Mouse (Mus musculus) cerebellum, postnatal 36 days (tissue): ENCODE measurements at regions not wholly inside any gene's neighbourhood (a gene's known extent, or its start where the extent isn't known, plus 50 kb on each side); places are given as distances from the start of the nearest gene placed in this dataset.

Experiments used
- DNase-seq, 2 experiments: peaks; one replicate each; pipeline ENCODE4 v3.0.0; 2021 to 2022; ENCODE audit warnings: mixed read lengths in 2 of 2

DNA sequence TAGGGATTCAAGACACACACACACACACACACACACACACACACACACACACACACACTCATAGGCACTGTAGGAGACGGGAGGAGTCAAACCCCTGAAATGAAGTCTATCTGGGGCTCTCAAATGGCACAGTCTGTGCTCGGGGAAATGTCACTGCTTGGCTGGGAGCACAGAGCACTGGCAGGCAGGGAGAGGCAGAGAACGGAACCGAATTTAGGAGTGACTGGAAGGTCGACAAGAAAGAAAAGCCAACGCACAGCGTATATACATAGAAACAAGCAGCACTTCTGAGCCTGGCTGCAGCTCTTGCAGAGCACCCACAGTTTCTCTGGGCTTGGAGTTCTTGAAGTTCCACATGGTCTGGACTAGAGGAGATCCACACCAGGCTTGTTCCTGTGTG, 160.1 kb upstream of the Zfp703 start:
- DNase-seq: no peak

DNA sequence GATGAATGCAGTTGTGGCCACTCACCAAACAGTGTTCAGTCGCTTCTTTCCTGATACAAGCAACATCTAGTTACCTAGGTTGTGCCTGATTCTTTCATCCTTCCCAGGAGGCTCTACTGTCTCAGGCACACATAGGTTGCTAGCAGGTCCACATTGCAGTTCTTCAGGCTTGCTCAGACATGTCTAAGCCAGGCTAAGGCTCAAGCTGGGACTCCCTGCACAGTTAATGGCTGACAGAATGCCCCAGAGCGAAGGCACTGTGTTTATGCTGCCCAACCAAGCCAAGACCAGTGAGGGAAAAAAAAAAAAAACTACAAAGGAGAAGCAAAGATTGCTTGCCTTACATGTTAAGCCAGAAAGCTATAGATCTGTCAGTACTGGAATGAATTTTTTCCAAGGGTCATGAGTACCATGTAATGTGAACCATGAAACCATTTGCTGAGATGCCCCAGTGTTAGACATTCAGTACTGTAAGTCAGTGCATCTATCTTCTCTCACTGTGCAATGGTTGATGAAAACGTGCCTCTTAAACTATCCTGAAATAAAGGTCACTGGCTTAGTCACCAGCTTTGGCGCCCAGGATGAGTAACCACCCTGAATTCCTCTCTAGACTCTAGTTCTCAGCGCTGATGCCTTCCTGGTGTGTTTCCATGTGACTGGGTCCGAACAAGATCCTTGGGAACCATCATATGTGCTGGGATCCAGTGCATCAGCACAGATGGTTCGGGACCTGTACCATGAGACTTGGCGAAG, 152.8 kb upstream of the Zfp703 start:
- DNase-seq: no peak

DNA sequence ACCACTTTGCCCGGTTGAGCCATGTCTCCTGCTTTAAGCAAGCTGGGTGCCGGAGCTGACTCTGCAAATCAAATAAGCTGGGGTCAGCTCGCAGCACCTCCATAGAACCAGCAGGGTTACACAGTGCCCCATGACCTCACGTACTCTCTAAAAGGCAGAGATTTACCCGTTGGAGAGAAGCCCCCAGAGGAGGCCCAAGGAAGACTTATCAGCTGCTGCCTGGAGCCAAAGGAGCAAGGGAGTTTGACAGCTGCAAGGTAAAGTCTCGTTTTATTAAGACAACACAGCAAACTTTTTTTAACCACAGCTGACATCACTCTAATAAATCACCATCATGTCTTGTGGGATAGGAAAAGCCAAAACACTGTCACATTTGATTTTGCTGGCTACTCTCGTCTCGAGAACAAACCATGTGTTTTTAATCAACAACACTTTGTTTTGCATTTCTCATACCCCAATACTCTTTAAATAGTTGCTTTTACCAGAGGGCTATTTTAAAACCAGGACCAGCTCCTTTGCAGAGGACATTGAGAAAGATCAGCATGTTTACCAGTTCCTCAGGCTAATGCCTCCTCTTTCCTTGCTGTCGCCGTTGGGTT, 148.7 kb upstream of the Zfp703 start:
- DNase-seq: no peak

DNA sequence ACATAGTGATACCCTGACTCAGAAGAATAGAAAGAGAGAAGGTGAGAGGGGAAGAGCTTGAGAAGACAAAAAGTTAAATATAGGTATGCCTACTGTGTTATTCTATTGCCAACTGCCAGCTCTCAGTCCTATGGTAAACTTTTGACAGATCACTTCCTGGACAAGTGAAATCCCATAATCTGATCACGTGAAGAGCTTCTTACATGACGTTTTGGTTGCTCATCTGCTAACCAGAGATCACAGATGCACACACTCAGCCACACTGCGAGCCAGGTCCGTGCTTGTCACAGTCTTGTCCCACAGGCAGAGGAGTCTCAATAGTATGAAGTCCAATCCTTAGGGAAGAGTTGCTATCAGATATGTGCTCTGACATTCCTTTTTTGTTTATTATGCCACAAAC, 147.8 kb upstream of the Zfp703 start:
- no peak for DNase-seq

DNA sequence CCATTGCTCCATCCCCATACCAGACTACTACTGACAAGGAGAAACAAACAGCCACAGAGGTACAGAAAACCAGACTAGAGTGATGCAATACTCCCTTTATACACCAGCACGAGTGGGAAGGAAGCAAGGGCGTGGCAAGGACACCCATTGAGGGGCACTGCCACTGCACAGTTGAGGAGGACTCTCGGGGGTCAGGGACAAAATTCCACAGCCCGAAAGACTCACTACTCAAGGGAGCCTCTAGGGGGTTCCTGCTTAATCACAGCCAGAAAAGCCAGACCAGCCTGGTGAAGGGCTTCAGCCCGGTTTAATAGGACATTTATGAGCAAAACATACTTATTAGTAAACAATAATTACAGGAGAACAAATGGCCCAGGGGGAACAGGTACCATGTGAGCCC, 146.0 kb upstream of the Zfp703 start:
- DNase-seq: no peak

DNA sequence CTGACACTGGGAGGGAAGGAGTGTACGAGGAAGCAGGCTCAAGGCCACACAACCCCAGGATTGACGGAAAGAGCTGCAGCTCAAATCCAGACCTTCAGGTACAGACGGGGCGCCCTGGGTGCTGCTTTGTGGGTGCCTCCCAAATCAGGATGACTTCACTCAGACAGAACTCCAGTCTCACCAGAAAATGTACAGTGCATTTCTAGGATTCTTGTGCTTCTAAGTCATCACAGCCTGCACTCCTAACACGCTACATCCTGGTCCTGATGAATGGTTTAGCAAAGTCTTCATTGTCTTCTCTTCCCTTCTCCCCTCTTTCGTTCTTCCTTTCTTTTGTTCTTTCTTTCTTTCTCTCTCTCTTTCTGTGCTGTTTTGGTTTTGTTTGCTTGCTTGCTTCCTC, 145.3 kb upstream of the Zfp703 start:
- DNase-seq: no peak

DNA sequence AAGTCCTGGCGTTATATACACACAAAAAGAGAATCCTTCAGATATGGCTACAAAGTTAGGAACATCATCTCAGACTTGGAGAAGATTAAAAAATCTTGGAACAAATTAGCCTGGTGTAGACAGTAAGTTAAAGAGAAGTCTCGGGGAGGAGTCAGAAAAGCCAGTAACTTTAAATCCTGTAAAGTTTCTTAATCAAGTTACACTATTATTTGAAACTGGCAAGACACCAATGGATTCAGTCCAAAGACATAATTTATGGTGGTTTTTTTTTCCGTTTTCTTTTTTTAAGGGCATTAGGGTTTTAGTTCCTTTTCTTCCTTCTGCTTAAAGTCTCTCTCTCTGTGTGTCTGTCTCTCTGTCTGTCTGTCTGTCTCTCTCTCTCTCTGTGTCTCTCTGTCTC, 144.6 kb upstream of the Zfp703 start:
- DNase-seq: no peak

DNA sequence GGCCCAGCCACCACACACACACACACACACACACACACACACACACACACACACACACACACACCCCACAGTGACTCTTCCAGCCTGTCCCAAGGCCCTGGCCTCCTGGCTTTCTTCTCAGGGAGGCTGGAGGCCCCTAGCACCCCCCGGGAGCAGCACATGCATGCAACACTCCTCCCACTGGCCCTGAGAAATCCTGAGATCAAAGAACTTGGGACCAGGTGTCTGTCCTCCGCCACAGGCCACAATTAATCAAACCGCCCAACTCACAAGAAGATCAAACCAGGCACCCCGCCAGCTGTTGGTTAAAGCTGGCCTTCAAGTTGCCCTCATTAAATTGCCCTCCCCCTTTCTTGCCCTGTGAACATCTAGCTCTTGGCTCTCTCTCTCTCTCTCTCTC, 143.8 kb upstream of the Zfp703 start:
- no peak for DNase-seq

DNA sequence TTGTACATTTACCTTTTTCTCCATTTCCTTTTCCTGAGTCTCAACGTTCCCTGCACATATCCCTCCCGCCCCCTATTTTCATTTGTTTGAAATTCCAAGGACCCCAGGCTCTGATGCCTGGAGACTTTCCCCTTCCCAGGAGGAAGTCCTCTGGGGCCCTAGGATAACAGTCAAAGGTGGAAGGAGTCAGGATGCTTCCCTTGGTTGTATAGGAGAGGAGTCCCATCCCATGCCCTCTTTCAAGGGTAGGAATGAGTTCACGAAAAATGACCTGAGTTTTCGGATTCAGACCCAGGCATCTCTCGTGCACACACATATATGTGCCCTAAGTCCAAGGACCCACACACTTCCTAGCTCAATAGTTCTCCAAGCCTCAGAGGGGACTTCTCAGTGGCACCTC, 143.3 kb upstream of the Zfp703 start:
- no peak for DNase-seq

DNA sequence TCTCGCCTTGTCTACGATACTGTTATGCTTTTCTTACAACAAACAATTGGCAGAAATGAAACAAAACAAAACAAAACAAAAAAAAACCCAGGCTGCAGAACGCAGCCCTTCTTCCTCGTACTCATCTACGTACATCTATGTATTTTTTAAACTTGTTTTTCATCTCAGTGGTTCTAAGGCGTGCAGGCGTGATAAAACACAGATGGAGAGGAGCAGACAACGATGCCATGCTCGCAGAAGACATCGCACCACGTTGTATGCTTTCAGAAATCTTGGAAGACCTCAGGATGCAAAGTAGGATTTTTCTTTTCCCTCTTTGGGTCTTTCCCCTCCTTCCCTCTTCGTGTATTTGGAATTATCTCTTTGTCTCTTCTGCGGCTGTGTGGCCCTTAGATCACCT, 142.5 kb upstream of the Zfp703 start:
- DNase-seq: no peak

DNA sequence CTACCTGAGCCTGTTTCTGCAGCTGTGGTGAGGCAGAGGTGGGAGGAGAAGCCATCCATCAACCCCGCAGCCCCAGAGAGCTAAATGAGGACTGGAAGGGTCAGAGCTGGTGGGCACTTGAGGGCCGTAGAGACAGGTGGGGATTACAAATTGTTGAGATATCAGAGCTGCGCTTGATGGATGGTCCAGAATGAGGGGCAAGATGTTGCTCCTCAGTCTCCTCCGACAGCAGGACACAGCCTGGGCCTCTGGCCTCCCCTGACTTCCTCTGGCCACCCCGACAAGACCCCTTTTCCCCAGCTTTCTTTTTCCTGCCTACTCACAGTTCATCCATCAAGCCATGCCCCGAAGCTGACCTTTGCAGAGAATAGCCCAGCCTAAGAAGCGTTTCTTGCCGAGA, 142.0 kb upstream of the Zfp703 start:
- no peak for DNase-seq

DNA sequence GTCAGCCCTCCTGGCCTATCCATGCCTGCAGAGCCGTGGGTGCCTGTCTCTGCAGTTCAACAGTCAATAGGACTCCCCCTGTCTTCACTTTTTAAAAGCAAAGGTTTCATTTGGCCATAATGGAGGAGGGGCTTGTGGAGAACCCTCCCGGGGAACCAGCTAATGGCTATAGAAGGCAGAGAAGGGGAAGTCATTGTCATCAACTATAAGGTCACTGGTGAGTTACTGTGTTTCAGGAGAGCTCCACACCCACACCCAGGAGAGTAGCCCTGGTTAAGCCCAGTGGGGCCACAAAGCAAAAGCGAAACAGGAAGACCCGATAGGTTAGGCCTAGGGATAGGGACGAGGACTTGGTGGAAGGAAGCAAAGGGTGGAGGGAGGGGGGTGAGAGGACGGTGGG, 141.5 kb upstream of the Zfp703 start:
- DNase-seq: no peak

DNA sequence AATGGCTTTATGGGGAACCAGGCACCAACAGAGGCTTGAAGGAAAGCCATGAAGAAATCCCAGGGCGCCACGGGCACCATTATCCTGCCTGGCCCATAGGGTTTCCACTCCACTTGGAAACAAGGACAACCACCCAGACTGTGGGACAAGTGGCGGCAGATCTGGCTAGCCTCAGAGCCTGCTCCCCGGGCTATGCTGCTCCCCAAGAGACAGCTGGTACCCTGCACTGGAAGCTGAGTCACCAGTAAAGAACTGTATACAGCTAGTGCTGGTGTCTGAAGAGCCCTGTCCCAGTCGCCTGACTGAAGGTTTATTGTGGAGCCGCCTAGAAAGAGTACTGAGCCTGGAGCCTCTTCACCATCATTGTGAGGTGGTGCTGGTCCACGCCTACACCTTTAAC, 140.6 kb upstream of the Zfp703 start:
- DNase-seq: no peak

DNA sequence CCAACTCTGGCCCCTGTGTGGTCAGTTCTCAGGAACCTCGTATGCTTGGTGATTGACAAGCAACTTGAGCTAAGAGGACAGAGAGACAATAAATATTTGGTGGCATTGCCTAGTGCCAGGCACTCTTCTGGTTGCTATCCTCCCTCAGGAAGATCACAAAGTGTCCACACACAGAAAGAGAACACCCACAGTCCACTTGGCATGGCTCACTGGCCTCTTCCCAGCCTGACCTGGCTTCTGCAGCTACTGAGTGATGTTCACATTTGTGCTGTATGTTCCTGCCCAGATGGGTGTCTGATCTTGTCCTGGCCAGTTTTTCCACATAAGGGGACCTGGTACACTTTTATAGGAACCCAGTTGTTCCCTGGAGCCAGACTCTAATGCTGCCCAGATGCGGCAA, 136.8 kb upstream of the Zfp703 start:
- DNase-seq: peak; percentile 71 to 74

DNA sequence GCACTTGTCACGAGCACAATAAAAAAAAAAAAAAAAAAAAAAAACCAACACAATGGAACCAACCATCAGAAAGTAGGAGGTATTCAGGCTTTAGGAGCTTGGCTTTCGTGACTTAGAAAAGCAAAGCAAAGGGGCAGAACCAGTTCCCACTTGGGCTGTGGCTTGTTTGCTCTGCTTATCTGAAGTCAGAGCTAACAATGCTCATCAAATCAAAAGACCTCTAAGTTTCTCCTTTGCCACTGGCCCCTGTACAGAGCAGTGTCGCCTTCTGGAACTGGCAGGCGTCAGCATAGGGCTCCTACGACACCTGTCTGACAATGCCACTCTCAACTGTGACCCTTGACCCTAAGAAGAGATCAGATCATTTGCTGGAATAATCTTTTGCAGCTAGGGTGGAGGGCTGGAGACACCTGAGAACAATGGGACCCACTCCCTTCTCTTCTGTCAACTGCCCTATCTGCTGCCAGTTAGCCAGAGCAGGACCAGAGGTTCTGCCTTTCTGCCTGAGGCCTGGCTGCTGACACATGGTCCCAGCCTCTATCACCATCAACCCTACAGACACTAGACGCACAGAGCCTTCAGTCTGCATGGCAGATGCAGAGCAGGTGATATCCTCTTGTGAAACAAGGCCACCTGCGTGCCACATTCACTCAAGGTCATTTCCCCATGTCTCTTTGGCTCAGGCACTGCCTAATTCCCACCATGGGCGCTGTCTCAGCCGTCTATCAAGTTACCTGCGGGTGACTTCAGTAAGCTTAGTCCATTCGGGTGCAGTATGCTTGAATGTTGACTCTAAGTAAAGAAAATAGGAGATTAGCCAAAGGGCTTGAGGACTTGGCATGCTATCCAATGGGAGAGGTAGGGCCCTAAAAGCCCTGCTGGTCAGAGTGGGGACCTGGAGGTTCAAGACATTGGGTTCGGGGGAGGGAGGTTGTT, 136.1 kb upstream of the Zfp703 start:
- no peak for DNase-seq

DNA sequence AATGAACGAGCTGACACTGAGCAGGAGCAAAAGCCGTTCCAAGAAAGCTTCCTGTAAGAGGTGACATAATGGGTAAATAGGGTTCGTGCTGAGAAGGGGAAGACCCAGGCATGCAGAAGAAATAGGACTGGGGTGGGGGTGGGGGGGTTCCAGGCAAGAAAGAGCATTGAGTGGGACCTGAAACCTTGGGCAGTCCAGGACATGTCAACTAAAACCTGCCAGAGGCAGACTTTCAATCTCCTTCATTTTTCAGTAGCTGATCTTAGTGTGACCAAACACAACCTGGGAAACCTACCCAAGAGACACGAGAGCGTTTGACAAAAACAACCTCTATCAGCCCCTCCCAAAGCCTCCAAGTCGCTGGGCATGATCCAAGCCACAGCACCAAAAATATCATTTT, 133.4 kb upstream of the Zfp703 start:
- DNase-seq: no peak

DNA sequence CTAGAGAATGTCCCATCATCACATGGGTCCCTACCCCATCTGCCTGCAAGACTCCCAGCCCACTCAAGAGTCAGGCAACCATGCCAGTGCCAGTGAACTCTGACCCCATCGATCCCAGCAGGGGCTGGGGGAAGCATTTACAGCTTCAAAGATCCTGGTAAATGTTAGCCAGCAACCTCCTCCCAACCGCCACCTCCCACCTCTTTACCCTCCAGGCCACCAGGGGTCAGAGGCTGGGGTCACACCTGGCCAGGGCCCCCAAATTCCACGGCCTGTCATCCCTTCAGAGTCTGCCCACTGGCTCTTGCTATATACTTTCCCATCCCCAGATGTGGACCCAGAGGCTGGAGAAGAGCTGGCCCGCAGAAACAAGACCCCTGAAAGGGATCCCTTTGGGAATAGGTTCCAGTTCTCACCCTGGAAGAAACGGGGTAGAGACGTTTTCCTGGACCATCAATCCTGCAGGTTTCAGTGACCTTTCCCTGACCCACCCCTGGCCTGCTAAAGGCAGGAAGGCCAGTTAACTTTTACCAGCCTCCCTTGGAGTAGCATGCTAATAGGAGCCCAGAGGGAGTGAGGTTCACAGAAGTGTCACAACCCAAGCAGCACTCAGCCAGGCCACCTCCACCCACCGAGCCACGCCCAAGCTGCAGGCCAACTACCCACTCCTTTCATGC, 132.9 kb upstream of the Zfp703 start:
- no peak for DNase-seq

DNA sequence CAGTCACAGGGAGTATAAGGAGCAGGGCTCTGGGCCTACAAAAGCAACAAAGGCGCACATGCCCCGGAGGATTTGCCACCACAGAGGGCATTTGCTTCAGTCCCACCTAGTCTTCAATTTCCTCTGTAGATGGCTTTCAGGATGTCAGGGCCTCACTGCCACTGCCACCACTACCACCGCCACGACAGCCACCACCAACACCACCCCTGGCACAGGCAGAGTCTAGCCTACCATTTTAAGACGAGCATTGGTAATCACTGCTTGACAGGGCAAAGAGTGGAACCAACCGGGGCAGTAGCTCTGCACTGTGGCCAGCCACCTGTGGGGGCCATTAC, 132.3 kb upstream of the Zfp703 start:
- no peak for DNase-seq

DNA sequence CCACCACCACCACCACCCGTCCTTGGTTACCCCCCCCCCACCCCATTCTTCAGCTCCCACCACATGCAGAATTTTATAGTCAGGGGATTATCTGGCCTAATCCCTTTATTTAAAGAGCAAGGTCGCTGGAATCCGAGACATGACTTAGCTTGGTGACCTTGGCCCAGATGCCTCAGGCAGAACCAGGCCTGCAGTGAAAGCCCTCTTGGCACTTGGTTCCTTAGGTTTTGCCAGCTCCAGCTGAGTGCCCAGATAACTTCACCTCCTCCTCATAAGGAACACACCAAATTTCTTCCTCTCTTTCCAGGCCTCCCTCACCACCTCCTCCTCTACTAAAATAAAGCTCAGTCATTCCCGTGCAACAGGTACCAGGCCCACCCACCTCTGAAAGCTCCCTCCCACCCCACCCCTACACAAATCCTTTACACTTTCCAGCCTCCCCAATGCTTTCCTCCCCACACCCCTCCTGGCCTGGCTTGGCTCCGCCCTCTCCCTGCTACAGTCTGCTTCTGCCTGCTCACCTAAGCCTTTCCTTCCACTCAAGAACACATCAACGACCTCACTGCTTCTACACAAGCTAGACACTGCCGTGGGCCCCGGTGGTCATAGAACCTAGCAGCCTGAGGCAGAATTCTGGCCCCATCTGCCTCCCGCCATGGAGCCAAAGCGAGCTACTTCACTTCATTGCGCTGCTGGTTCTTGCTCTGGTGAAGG, 131.5 kb upstream of the Zfp703 start:
- no peak for DNase-seq

DNA sequence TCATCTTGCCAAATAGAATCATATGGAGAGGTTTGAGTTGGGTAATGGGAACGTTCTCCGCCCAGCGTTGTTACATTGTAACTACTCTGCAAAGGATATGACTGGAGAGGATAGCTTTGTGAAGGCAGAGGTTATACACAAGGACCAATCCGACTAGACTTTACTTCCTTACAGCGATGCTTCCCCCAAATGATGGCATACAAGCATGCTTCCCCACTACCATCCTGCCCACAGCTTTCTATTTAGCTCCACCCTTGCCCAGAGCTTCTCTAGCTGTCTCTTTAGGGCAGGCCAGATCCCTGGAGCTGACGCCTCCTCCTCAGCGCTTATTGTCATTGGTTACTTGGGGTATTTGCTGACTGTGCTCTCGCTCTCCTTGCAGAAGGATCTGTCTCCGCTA, 130.1 kb upstream of the Zfp703 start:
- no peak for DNase-seq

DNA sequence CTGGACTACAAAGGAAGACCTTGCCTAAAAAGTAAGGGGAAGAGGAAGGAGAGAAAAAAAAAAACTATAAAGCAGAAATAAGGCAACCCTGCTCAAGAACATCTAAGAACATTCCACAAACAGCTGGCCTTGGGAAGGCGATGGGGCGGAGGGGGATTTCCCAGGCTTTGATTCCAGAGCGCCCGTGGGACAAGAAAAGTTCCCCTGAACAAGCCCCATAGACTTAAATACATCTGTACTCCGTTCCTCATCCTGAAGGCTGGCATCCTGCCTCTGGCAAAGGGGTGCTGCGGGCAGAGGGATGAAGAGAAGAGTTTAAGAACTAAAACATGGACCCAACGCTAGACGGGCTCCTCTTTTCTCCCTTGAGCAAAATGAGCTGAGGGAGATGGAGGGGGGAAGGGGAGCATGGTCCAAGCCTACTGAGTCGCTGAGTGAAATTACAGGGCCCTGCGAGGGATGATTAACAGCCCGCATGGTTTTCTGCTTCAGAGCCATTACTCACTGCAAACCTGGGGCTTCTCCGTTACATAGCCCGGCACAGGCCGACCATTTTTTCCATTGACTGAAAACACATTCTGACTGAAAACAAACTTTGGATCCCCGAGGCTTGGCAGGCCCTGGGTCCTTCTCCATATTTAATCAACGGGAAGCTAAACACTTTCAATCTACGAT, 128.9 kb upstream of the Zfp703 start:
- DNase-seq: no peak
